Mouse (Mus musculus) embryonic fibroblast, embryonic 13.5 days (primary cell): ENCODE measurements around the gene A930004D18Rik. TPM values are rescaled to one million over a fixed set of nuclear protein-coding genes. Genes with fewer than 3 reads are reported as not detected.
A peak's percentile ranks its signal among the peaks of the same experiment; 100 is the strongest.

Source experiments
- H3K27ac ChIP-seq: 2 replicates; pipeline ENCODE4 v1.5.1; 2012; ENCODE audit warnings: low read length, control low read depth, inconsistent platforms; ENCODE audit not compliant: insufficient read depth
- H3K4me1 ChIP-seq: 2 replicates; pipeline ENCODE4 v1.6.1; 2011; ENCODE audit warnings: low read length; ENCODE audit not compliant: control insufficient read depth, insufficient read depth
- H3K4me3 ChIP-seq: 2 replicates; pipeline ENCODE4 v1.5.1; 2011; ENCODE audit warnings: mild to moderate bottlenecking, control low read depth, low read length; ENCODE audit not compliant: insufficient read depth
- CTCF ChIP-seq: IDR thresholded peaks from 2 replicates; pipeline ENCODE4 v1.5.1; 2011; ENCODE audit warnings: mild to moderate bottlenecking, control low read depth, low read length, moderate library complexity, borderline replicate concordance; ENCODE audit not compliant: insufficient read depth
- POLR2A ChIP-seq: IDR thresholded peaks from 2 replicates; pipeline ENCODE4 v1.6.1; 2011; ENCODE audit warnings: low read depth, mild to moderate bottlenecking, control low read depth, low read length, moderate library complexity
- polyA plus RNA-seq: library from polyadenylated mRNA; stranded (reverse); fragments of >200 nt; gene quantifications from 2 replicates; pipeline ENCODE4 v1.2.4, GENCODE M21; 2011; ENCODE audit warnings: low read depth; ENCODE audit not compliant: missing spikeins, insufficient read length

Gene A930004D18Rik
- 6.4 and 8.6 TPM in 2 replicates for polyA plus RNA-seq

DNA sequence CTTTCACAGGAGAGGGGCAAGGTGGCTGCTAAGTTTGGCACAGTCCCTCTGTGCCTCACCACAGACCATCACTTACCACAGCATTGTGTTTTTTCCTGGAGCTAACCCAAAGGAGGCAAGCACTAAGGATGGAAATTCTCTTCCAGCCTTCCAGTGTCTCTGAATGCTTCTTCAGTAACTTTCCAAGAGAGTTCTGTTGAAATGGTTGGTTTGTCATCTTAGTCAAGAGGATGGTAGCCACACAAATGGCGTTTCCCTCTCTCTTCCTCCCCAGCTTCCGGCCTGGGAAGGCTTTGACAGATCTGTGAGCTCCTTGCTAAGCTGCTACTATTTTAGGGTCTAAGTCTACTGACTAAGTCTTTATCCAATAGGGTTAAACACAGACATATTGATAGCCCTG is at the start of gene A930004D18Rik:
Gene A930004D18Rik (minus strand): TSS at position 247 of the 400 bp plus-strand sequence.
- H3K27ac ChIP-seq = no peak within 1 kb of the TSS
- no peaks in the 10 kb centered on the region; the same call in 1 of the 2 replicates for H3K4me1 ChIP-seq
- H3K4me3 ChIP-seq = no peak within 1 kb of the TSS
- TF ChIP-seq CTCF (no peak), POLR2A (no peak)

DNA sequence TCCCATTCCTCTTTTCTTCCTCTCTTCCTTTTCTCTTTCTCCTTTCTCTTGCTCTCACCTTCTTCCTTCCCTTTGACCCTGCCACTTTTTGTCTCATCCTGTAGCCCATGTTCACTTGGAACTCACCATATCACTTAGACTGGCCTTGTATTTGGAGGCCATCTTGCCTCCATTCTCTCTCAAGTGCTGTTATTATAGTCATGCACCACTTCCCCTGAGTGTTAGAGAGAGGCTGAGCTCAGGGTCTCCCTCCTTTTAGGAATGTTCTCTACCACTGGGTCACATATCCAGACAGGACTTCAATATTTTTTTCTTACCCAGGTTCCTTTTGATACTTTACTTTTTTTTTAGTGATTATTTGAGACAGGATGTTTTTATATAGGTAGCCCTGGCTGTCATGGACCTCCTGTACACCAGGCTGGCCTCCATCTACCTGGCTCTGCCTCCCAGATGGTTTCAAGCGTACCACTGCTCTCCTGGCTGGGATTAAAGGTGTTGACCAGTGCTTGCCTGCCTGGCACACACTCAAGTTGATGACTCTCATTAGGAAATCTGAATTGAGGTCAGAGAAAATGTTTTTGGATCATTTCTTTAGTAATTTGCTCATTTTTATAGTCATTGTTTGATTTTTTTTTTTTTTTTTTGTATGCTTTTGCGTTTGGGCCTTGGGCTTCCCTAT is 42.8 kb upstream of the A930004D18Rik start:
- Histone ChIP-seq H3K4me3 (no peak overlapping the region), H3K27ac (no peak overlapping the region), H3K4me1 (no peaks in the 10 kb centered on the region)
- no peak for TF ChIP-seq CTCF
- TF ChIP-seq POLR2A = no peak

DNA sequence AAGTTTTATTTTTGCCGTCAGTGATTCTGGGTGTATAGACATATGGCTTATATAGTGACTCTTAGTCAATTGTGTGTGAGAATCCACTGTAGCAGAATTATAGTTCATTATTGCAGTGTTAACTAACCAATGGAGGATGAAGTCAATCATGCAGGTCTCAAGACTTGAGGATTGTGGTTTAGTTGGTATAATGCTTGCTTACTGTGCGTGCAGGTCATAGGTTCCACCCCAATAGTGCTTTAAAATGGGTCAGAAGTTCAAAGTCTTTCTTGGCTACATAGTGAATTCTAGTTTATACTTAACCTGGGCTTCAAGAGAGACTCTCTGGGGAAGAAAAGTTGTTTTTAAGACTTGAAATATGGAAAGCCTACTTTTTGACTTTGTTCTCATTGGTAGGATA is 34.4 kb upstream of the A930004D18Rik start:
- H3K27ac ChIP-seq = no peak overlapping the region
- H3K4me1 ChIP-seq = no peaks in the 10 kb centered on the region
- TF ChIP-seq POLR2A = no peak
- TF ChIP-seq CTCF = no peak
- H3K4me3 ChIP-seq = no peak overlapping the region

DNA sequence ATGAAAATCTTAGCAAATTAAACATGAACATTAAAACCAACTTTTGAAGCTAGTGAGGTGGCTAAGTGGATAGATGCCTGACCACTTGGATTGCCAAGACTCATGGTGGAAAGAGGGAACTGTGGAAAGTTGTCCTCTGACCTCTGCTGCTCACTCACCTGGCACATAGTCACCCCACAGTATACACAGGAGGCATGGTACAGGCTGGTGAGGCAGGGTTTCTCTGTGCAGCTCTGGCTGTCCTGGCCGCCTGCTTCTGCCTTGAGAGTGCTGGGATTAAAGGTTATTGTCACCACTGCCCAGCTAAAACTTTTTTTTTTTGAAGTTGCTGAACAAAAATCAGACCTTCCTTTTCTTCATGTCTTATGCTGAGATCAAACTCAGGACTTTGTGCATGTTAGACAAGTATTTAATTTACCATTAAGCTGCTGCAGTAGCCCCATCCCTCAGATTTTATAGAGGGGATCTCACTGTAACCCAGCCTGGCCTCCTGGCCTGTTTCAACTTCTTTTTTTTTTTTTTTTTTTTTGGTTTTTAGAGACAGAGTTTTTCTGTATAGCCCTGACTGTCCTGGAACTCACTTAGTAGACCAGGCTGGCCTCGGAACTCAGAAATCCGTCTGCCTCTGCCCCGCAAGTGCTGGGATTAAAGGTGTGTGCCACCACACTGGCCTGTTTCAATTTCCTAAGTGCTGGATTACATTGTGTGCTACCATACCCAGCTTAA is 30.7 kb upstream of the A930004D18Rik start:
- Histone ChIP-seq H3K4me3 (no peak overlapping the region), H3K27ac (no peak overlapping the region), H3K4me1 (no peaks in the 10 kb centered on the region)
- TF ChIP-seq CTCF = no peak
- TF ChIP-seq POLR2A = no peak

DNA sequence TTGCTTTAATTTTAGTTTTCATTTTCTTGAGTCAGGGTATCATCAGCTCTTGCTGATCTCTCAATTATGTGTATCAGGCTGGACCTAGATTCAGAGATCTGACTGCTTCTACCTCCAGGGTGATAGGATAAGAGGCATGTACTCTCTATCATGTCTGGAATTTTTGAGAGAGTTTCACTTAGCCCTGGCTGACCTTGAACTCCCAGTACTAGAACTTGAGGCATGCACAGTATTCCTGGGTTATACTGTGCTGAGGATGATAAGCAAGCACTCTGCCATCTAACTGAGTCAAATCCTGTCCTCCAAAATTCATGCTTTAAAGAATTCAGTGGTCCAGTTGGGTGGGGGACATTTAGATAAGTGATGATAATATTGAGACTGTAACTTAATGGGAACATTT is 28.9 kb upstream of the A930004D18Rik start:
- H3K4me1 ChIP-seq = no peaks in the 10 kb centered on the region
- no peak for TF ChIP-seq CTCF
- no peak overlapping the region for H3K27ac ChIP-seq
- peak overlapping the region; percentile 80 for H3K4me3 ChIP-seq

DNA sequence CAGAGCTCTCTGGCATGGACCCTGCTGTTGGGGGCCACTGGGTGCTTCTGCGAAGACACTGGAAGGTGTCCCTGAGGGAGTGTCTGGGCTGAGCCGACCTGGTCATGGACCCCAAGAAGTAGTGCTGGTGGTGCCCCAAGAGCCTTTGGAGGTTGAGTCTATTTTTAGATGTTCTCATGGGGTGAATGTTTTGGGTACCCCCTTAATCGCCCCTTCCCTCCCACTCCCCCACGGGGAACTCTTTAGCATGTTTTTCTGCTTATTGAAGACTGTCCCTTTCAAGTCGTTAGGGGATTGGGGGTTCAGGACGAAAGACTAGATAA is 28.1 kb upstream of the A930004D18Rik start:
- TF ChIP-seq POLR2A (no peak), CTCF (no peak)
- peak overlapping the region; percentile 58 for H3K27ac ChIP-seq
- no peaks in the 10 kb centered on the region for H3K4me1 ChIP-seq
- H3K4me3 ChIP-seq = peak overlapping the region; percentile 80

DNA sequence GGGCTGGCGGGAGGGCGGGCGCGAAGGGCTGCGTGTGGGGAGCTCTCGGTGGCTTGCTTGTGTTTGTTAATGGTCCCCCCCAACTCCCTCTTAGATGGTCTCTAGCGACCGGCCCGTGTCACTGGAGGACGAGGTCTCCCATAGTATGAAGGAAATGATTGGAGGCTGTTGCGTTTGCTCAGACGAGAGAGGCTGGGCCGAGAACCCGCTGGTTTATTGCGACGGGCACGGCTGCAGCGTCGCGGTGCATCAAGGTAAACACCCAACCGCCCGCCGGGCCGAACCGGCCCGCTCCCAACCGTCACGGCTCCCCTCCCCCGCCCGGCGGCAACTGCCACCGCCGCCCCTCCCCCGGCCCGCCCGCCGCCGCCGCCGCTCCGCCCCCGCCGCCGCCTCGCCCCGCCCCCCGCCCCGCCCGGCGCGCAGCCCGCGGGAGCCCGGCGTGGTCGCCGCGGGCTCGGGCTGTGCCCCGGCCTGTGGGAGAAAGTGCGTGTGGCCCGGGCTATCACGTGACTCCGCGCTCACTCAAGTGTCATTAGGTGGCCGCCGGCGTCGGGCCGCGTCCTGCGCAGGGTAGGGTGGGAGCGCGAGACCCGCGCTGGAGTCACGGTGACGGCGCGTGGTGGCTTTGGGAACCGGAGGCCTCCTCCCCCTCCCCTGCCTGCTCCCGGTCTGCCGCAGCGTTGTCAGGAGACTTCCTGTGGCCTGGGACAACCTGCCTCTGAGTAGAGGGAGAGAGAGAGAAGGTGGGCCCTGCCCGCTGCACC is 27.6 kb upstream of the A930004D18Rik start:
- H3K4me1 ChIP-seq = no peaks in the 10 kb centered on the region
- TF ChIP-seq CTCF (no peak), POLR2A (peak; percentile 43; the same call in 1 of the 2 replicates)

DNA sequence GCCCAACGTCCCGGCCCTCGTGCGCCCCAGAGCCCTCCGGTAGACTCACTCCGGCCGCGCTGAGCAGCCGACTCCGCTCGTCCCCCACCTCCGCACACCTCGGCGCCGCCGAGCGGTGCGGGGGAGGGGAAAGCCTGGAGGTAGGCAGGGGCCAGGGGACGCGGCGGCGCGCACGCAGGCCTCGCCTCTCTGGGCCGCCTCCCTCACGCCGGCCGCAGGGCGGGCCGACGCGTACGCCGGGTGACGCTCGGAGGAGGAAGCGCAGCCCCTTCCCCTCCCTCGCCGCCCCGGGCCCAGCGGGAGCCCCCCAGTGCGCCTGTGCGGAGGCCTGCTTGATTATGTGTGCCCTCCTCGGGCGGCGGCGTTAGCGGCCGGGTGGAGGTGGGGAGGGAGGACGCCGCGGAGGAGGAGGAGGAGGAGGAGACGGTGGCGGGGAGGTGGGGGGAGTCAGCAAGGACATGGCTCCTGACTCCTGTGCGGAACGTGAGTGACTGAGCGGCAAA is 26.9 kb upstream of the A930004D18Rik start:
- TF ChIP-seq CTCF (no peak), POLR2A (peak; percentile 60)
- Histone ChIP-seq H3K27ac (peak overlapping the region; percentile 87), H3K4me3 (peak overlapping the region; percentile 82), H3K4me1 (no peaks in the 10 kb centered on the region)

More for the DNA sequence above, 27.6 kb upstream of the A930004D18Rik start:
- H3K4me3 ChIP-seq = peak overlapping the region; percentile 82
- H3K27ac ChIP-seq = peak overlapping the region; percentile 95

DNA sequence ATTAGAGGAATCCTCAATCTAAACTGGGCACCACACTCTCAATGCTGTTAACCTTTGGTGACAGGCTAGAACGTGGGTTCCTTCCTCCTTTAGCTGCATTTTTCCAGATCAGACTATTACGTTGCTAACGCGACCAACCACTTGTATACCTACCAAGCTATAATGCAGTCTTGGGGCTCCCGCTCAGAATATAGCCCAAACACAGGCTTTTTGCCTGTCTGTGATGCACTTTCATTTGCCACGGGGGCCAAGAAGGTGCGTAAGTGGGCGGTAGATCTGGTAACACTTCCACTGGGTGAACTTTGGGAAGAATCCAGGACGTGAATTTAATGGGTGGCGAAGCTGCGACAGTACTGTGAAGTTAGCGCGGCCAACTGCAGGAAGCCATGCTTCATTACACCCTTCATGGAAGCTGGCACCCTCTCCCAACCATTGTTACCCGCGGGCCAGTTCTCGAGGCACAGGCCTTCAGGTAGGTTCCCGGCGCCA is 26.3 kb upstream of the A930004D18Rik start:
- peak overlapping the region; percentile 87 for H3K27ac ChIP-seq
- H3K4me1 ChIP-seq = no peaks in the 10 kb centered on the region
- H3K4me3 ChIP-seq = peak overlapping the region; percentile 82
- TF ChIP-seq CTCF = no peak
- TF ChIP-seq POLR2A = peak; percentile 41
